Mouse (Mus musculus): ENCODE measurements at regions not wholly inside any gene's neighbourhood (a gene's known extent, or its start where the extent isn't known, plus 50 kb on each side); places are given as distances from the start of the nearest gene placed in this dataset.

DNA sequence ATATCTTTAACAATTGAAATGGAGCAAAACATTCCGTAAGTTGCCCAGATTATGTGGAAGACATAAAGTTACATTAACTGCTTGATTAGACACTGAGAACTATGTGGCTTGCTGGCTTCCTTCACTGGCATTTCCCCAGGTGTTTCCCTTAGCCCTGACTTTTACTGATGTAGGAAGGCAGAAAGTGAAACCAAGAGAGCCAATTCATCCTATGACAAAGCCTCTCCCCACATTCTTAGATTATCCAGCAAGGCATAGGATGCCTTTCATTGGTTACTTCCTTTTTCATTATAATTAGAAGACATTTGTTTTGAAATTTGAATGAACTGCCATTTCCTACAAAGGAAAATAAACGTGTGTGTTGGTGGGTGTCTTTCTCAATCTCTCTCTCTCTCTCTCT, 72.1 kb downstream of the Cdc42ep3 start:
- no peak for DNase-seq (ENCODE audit: low spot score)

DNA sequence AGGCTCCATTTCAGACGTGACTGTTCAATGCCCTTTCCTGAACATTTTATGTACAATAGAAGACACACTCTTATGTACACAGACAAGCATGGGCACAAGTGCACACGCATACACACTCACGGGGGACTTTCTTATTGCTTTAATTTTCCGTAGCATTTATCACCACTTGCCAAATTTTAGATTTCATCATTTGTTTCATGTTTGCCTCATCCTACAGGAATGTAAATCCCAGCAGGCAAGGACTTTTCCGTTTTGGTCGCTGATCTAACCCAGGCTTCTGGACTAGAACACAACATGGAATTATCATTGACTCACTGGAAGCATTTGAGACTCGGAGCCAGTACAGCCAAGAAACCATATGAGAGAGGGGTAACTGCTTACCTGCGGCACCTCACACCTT, 81.3 kb downstream of the Cdc42ep3 start:
- DNase-seq (ENCODE audit: low spot score) = no peak

DNA sequence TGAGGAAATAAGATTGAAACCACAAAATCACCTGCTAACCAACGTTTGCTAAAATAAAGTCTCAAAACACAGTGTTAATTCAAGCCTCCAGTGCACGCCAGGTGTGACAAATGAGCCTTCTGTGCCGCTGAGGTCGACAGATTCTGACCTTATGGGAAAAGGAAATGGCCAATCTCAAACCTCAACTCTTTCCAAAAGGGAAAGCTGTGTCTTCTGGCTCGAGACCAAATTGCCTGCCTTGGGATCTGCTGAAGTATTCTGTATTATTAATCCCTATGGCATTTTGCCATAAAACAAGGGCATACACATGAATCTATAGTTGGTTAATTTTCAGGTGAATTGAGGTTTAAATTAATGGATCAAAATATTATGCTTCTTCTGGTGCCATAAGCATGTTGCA, 95.2 kb downstream of the Cdc42ep3 start:
- no peak for DNase-seq (ENCODE audit: low spot score)

DNA sequence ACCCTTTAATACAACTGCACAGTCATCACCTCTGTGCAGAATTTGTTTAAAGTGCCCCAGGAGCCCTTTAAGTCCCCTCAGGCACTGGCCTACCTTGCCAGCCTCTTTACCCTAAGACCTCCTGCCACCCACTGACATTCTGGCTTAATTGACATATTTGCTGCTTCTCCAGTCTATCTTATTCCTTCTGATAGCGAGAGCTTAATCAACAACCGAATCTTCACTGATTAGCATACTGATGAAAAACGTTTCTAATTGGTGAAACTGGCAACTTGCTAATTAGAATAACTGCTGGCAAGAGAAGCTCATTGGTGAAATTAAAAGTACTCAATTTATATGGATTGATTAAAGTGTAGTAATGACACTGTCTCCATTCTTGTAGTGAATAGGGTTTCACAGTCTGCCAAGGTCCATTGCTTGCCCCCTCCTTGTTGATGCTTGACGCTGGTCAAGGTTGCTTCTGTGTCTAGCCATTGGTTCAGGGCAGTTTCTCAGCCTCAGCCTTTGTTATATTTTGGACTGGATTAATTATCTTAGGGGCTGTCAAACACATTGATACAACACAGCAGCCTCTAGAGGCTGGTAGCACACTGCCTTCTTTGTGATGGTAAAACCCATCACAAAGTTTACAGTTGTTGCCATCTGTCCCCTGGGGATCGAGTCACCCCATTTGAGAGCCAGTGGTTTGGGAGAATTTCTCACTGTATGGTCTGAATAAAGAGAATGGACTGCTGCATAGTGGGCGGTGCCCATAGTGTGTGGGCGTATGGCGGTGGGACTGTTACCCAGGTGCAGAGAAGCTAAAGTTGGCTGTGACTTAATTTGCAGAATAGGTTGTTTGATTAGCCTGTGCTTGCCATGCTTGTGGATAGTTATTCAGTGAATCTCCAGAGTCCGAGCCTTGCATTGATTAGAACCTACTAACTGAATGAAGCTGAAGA, 107.7 kb downstream of the Cdc42ep3 start:
- no peak for DNase-seq (ENCODE audit: low spot score)

DNA sequence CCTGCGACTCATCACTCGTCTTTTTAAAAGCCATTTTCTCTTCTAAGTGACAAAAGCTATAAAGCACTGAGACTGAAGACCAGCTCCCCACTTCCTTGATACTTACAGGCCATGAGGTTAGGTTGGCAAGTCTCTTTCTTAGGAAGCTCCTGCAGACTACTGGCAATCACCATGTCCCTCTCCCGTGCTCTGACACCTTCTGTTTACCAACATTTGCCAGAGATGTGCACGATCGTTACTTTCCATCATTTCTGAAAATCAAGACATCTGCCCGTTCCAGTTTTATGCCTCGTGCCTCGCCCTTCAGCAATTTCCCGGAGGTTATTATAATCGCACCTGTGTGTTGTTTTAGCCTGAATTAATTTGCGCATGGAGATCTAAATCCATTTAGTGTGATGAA, 110.8 kb downstream of the Cdc42ep3 start:
- DNase-seq (ENCODE audit: low spot score) = no peak

DNA sequence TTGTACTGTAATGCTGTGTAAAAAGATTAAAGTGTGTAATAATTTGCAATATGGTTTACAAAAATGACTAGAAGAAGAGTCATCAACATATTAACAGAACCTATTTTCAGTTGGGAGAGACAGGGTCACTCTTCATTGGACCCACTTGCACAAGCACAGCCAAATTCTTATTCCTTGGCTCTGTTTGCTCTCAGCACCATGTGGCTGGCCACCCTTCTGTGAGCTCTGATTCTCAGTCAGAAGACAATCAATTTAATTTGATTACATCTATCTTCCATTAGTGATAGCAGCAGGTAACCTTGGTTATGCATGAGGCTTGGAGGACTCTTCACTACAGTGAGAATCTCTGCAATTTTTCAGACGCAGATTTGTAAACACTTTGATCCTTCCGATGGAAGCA, 111.5 kb downstream of the Cdc42ep3 start:
- DNase-seq (ENCODE audit: low spot score) = no peak

DNA sequence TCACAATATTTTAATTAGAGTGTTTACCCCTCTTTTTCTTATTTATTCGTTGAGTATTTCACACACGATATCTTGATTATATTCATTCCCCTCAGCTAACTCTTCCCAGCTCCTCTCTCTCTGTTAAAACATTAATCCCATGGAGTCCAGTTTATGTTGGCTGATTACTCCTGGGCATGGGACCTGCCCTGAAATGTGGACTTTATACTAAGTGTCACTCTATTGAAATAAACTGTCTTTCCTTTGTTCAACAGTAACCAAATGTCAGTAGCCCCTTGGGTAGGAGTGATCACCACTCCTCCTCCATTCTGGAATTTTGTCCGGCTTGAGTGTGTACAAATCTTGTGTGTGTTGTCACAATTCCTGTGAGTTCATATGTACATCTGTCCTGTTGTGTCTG, 113.4 kb downstream of the Cdc42ep3 start:
- no peak for DNase-seq (ENCODE audit: low spot score)

DNA sequence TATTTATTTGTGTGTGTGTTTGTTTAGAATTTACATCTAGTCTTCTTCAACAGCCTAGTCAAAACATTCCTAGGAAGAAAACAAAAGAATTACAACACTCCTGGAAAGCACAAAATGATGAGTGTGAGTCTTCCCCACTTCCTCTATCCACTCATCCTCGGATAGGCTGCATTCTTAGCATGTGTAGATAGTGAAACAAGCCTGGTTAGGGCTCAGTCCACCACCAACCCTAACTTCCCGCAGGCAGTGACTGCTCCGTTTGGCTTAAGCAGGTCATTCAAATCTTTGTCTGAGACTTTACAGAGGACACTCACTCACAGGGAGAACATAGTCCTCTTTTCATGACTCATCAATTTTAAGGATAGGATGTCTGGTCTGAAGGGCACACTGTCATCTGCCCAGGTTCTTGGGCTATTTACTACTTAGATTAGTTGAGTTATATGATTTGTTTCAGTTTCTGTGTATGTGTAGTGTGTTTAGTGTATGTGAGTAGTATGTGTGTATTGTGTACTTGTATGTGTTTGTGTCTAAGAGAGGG, 118.6 kb downstream of the Cdc42ep3 start:
- no peak for DNase-seq (ENCODE audit: low spot score)

DNA sequence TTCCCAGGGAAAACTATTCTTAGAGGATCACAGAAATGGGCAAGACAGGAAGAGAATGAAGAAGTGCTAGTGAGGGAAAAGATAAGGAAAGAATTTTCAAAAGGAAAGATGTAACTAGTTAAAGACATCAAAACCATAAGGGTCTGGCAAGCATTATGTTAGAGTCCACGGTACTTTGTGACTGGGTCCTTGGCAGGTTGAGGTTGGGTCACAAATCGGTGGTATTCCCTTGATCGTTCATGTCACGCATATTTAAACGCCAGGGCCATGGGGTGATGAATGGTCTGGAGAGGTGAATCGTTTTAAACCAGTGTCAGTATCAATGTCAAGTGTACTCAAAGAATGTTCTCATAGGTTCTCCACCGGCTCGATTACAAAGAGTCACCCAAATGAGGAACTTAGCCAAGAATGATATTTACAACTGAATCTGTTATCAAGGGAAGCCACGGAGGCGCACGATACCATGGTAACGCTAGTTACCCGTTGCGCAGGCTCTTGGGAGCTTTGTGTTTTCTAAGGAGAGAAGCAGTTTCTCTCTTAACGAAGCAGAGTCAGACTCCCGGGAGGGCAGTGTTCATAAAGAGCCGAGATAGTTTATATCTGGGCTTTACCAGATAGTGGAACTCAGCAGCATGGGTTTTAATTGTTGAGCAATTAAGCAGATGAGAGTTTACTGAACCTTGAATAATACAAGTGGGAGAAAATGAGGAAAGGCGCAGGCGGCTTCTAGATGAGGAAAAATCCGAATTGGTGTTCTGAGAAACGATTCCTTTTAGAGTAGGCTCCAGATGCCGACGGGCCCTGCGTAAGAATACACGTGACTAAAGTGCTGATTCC, 124.0 kb downstream of the Cdc42ep3 start:
- no peak for DNase-seq (ENCODE audit: low spot score)

DNA sequence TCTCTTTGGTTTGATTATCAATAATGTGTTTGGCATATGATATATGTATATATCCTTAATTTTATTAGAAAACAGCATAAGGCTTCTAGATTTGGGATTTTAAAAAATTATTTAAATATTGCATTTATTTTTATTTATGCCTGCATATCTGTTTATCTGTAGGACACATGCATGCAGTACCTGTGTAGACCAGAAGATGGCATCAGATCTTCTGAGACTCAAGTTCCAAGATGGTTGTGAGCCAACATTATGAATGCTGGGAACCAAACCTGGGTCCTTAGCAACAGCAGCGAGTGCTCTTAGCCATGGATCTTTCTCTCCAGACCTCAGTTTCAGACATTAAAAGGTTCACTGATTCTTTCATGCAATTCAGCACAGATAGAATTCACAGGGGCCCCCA, 148.3 kb downstream of the Cdc42ep3 start:
- DNase-seq (ENCODE audit: low spot score) = no peak

DNA sequence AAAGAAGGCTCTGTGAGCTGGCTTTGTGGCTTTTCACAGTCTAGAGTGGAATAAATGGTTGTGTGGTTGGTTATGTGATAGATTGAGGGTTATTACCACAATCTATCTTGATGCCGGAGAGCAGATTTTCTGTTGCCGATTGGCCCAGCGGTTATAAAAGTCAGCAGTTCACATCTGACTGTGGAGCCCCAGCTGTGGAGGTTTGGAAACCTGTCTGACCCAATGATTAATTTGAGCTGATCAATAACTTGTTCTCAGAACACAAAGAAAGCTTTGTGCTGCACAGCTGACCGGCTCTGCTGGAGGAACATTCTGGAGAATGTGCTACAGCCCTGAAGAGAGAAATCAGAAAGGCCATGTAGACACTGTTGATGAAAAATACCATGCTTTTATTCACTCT, 148.8 kb downstream of the Cdc42ep3 start:
- no peak for DNase-seq (ENCODE audit: low spot score)

DNA sequence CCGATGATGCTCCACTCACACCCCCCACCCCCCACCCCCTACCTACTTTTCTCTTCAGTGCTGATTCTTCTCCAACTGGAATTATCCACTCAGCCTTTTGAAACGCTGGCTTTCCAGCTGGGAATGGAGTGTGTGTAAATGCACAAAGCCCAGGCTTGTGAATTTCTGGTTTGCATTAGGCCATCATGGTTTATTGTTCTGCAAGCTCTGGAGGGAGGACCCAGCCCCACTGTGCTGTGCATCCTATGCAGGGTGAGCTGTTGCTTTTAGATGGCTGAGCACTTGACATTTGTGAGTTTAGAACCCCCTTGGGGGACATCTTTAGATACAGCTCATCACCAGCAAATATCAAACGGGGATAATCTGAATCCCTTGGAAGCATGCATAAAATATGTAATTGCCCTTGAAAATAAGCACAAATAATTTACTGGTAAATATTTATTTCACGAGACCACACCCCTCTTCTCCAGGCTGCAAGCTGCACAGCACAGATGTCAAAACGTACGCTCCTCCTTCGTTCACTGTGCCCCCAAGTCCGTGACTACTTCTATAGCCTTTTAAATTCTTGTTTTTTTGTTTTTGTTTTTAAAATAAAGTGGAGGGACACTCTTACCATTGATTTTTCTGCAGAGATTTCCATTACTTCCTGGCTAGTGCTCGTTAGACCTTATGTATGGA, 148.2 kb downstream of the Qpct start:
- DNase-seq (ENCODE audit: low spot score) = no peak

DNA sequence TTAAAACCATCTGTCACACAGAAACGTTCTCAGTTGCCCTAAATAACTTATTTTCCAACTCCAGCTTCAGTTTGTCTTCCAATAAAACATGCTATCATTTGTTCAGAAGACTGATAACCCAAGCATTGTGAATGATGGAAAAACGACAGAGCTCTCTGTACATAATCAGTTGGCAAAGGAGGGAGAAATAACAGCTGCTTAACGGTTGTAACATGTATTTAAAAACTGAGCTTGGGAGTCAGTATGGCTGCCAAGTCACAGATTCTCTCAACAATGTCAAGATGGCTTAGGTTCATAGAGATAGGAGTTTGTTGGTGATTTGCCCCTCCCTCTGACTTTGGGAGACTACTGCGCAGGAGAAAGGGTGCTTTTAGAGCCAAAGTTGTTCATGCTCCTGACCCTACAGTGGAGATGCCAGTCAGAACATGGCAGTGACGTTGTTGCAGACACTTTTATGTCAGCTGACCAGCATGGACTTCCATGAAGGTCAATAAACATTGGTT, 140.2 kb downstream of the Qpct start:
- DNase-seq (ENCODE audit: low spot score) = no peak

DNA sequence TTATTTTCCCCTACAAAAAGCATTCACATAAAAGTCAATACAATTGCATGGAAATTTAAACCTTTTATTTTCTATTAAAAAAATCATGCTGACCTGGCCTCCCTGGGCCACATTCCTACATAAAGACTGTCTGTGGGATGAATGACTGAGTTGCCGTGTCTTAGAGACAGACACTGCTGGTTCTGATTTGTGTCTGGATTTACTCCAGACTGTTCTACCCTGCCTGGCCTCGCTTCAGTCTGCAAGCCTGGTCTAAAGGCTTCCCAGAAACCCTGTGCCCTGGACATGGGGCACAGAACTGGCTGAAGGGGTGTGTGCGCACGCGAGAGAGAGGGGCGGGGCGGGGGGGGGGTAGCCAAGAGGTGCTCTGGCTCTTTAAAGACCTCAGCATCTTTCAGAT, 136.6 kb downstream of the Qpct start:
- no peak for DNase-seq (ENCODE audit: low spot score)

DNA sequence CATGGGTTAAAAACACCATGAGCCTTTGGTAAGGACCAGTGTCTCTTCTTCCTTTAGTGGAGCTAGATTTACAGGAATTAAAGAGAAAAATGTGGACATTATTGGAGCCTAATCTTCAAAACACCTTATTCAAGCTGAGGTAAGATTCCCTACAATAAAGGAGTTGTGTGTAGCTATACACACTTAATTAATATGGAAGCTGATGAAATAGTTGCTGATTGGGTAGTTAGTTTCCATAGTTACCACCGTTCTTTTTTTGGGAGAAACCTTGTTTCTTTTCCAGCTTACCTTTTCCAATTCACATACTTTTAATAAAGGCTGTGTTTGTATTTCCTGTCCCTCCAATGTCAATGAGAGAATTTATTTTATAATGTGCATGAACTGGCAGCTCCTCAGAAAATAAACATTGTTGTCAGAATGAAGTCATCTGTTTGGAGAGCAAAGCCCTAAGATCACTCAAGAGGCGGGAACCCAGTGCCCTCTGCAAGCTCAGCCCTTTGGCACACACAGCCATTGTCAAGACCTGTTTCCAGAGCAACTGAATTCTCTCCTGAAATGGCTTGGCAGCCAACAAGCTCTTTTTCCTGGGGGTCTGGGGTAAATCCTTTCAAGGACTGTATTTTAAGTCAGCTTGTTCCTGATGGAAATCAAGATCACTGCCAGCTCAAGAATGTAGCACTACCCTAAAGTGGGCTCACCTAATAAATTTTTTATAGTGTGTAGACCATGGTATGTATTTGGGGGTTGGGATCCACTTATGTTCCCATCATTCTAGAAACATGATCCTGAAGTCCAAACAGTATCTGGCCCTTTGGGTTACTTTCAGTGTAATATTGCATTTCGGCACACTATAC, 128.8 kb downstream of the Qpct start:
- peak; percentile 52 for DNase-seq (ENCODE audit: low spot score)

DNA sequence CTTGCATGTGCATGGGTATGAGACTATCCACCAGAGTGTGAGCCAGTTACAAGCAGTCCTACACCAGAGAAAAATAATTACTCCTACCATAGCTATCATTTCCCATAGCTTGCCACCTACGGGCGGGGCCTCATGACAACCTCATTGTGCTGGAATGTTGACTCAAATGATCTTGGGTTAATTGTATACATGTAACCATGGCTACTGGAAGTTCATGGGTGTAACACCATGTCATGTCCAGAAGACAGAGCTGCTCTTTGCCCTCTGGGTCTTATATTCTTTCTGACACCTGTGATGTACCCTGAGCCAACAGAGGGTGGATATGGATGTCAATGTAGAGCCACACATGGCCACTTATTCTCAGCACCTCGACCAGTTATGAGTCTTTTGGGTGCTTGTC, 125.6 kb downstream of the Qpct start:
- no peak for DNase-seq (ENCODE audit: low spot score)

DNA sequence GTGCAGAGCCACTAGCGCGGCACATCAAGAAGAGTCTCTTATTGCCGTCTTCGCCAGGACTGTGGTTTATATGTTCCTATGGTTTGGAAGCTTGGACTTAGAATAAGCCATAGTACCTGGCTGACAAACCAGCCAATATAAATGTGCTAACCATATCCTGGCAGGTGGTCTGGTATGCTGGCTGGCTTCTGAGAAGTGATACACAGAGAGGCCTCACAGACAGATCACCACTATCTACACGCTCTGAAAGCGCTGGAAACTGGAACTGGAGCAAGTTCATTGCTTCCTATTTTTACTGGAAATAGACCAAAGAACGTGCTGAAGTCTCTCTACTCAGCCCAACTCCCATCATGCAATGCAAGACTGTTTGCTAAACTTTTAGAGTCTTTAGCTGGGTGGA, 124.7 kb downstream of the Qpct start:
- DNase-seq (ENCODE audit: low spot score) = no peak

DNA sequence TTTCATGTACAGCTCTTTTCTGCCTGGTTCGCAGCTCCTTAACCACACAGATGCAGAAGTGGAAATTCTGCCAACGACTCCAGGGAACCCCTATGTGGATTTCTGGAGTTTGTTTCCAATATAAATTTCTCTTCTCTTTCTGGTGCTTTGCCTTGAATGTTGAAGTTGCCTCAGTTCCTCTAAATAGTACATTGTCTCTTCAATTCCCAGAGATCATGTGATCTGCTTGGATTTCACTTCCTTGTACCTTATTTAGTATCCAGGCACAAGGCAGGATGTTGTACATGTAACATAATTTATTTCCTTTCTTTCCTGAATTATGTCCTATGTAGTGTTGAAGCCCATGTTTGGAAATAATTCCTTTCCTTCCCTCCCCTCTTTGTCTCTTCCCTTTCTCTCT, 123.7 kb downstream of the Qpct start:
- DNase-seq (ENCODE audit: low spot score) = no peak

DNA sequence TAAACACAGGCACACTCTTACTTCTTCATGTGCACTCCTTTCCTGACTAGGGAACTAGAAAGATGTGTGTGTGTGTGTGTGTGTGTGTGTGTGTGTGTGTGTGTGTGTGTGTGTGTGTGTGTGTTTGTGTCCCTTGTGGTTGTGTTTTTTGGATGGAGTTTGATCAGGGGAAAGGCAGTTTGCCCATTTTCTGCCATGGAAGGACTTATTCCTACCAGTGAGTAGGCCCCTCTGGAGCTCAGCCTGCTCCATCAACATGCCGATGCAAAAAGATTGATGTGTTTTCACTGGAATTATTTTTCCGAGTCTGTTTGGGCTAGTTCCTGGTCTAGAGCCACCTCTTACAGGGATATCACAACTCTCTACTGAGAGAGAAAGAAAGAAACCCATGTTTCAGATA, 120.6 kb downstream of the Qpct start:
- DNase-seq (ENCODE audit: low spot score) = no peak

DNA sequence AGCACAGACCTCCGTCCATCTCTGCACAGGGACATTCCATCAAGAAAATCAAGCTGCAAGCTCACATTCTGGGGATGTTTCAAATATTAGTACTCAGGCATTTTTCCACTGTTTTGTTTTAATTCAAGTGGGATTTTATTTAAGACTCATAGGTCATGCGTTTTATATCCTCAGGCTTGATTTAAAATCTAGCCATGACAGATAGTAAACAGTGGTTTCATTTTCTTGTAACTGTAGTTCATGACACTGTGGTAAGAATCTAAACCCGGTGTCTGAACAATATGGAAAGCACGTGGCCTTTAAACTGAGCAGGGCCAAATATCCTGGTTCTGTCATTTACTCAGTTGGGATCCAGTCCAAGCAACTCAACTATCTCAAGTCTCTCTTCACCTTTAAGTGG, 119.0 kb downstream of the Qpct start:
- no peak for DNase-seq (ENCODE audit: low spot score)

DNA sequence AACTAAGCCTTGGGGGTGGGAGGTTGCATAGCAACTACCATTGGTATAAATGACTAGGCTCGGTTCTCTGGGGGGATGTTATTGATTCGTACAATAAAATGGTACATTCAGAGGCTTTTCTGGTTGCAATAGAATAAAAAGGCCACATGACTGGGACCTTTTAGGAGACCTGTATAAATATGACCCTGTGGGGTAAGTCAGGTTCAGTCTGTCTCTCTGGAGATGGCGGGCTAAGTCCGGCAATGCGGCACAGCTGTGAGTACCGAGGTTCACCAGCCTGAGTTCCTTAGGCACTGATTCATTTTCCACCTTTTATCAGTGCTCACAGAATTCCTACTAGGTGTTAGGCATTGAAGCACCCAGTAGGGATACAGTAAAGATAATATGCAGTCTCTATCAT, 115.5 kb downstream of the Qpct start:
- DNase-seq (ENCODE audit: low spot score) = no peak

Measured in urinary bladder, postnatal 14 days (tissue).